Mouse (Mus musculus) MN1 (cell line): Measurements from ENCODE around the gene Shisa4.

Experiments used
- DNase-seq: peaks from one replicate; pipeline ENCODE4 v3.0.0-alpha.2; 2016; ENCODE audit warnings: low spot score

Shisa4 gene

GRCm38 (mm10) chr1:135366380-135366779, 8.7 kb downstream of the Shisa4 start:
- no peak for DNase-seq

- no peak for DNase-seq
These were observed 11.6 kb downstream of the Shisa4 start for GRCm38 (mm10) chr1:135363446-135363845.

- DNase-seq = no peak
These were observed 12.9 kb downstream of the Shisa4 start for GRCm38 (mm10) chr1:135362115-135362514.

- no peak for DNase-seq
These were observed 13.5 kb downstream of the Shisa4 start for GRCm38 (mm10) chr1:135361491-135361890.

GRCm38 (mm10) chr1:135359071-135359470, 16.0 kb downstream of the Shisa4 start:
- DNase-seq = no peak

GRCm38 (mm10) chr1:135351953-135352352, 23.1 kb downstream of the Shisa4 start:
- peak; percentile 46 for DNase-seq

- peak; percentile 50 for DNase-seq
These were observed 27.4 kb downstream of the Shisa4 start for GRCm38 (mm10) chr1:135347498-135348169.

GRCm38 (mm10) chr1:135346891-135347290, 28.1 kb downstream of the Shisa4 start:
- DNase-seq = no peak

GRCm38 (mm10) chr1:135344026-135344425, 31.0 kb downstream of the Shisa4 start:
- no peak for DNase-seq

- no peak for DNase-seq
These were observed 33.1 kb downstream of the Shisa4 start for GRCm38 (mm10) chr1:135341947-135342346.

GRCm38 (mm10) chr1:135330578-135330977, 44.5 kb downstream of the Shisa4 start:
- DNase-seq = no peak

GRCm38 (mm10) chr1:135328368-135328767, 46.7 kb downstream of the Shisa4 start:
- DNase-seq = no peak

- DNase-seq = no peak
These were observed 49.1 kb downstream of the Shisa4 start for GRCm38 (mm10) chr1:135325934-135326333.

- no peak for DNase-seq
These were observed 50.5 kb downstream of the Shisa4 start, which contains the start of gene Lmod1 for GRCm38 (mm10) chr1:135324571-135324970. Gene Lmod1 (plus strand): TSS chr1:135324807.

GRCm38 (mm10) chr1:135323367-135323901, 51.6 kb downstream of the Shisa4 start:
- peak; percentile 29 for DNase-seq
